Mouse (Mus musculus) liver, embryonic 14 days (tissue): ENCODE results near the gene Ppp1ca. TPM values are rescaled to one million over a fixed set of nuclear protein-coding genes. Genes with fewer than 3 reads are reported as not detected.

Experiments
- polyA plus RNA-seq: library from polyadenylated mRNA; depleted of rRNA; stranded (reverse); fragments of >200 nt; gene quantifications from 2 replicates; pipeline ENCODE4 v1.2.3, GENCODE M21; 2012; rRNA removed

Ppp1ca gene
- 200 and 246 TPM in 2 replicates for polyA plus RNA-seq

GRCm38 (mm10) chr19:4191528-4192250 lies at the start of gene Ppp1ca:
Gene Ppp1ca, plus strand, starts transcription at chr19:4192065.

DNA sequence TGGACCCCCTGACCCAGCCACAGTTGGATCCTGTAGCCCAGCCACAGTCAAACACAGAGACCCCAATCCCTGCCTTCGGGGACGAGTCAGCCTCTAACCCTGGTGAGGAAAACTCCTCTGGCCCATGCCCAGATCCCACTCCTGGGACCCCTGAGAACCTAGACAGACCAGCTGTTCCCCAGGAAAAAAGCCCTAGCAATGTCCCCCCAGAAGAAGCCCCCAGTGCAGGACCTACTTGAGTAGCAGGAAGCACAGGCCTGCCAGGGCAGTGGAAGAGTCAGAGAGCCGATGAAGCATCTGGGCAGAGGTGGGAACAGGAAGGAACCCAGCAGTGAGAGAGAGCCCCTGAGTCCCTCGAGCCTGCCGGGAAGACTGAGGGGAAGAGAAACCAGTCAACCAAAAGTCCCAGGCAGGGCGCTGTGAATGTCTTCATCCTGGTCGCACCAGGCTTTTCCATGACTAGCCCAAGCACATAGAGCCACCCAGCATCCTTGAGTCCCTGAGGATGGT lies 48.1 kb upstream of the Ppp1ca start, which contains the start of gene Cabp4:
Gene Cabp4 (minus strand): TSS at position 275 of the 510 bp plus-strand sequence.

DNA sequence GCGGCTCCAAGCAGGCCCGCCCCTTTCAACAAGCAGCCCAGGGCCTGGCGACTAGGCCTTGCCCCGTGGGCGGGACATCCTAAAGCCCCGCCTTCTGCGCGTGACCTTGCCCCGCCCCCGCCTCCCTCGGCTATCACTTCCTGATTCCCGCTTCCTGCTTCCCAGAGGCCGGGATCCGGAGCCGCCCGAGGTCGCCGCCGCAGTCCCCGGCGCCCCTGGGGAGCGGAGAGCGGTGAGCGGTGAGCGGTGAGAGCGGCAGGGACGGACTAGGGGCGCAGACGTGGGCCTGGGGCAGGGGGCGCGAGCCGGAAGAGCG lies 43.4 kb upstream of the Ppp1ca start, which contains the start of gene Coro1b:
Gene Coro1b (plus strand): TSS at position 129 of the 316 bp plus-strand sequence.

DNA sequence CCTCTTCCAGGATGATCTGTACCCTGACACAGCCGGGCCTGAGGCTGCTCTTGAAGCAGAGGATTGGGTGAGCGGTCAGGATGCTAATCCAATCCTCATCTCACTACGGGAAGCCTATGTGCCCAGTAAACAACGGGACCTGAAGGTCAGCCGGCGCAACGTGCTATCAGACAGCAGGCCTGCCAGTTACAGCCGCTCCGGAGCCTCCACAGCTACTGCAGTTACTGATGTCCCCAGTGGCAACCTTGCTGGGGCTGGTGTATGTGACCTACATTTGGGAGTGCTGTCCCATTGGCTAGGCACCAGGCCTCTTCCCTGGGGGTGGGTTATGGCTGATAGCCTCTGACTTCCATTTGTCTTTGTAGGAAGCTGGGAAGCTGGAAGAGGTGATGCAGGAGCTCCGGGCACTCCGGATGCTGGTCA lies 38.6 kb upstream of the Ppp1ca start, which contains the start of gene Ptprcap:
Gene Ptprcap (plus strand): TSS at position 373 of the 423 bp plus-strand sequence.

GRCm38 (mm10) chr19:4162646-4163542 lies 29.0 kb upstream of the Ppp1ca start, which contains the start of gene Rps6kb2:
Gene Rps6kb2, minus strand, starts transcription at chr19:4163354.

DNA sequence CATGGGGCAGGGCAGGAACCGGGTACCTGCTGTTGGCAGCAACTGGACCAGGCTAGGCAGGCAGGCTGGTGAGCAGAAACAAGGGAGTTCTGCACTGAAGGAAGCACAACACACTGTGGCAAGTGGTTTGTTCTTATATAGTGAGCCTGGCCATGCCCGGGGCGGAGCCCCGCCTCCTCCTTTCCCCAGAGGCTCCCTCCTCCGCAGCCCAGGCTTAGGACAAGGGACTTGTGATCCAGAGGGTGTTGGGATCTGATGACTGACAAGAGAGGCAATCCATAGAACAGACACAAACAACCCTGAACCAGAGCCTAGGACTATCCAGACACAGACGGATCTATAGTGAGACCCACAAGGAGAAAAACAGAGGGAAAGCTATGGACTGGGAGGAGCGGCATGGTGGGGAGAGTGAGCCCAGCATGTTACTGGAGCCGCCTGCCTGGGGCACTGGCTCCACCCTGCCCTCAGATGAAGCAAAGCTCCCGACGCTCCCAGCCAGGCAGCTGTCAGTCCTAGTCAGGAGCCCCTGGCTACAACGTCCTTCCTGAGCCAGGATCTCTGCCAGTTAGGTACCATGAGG lies 16.4 kb upstream of the Ppp1ca start, which contains the start of gene Carns1:
Gene Carns1 (minus strand): TSS at position 112 of the 580 bp plus-strand sequence.

GRCm38 (mm10) chr19:4190831-4191334 lies 982 bp upstream of the Ppp1ca start, which contains the start of gene Tbc1d10c:
Gene Tbc1d10c, minus strand, starts transcription at chr19:4191284.

GRCm38 (mm10) chr19:4201291-4201909 lies 9.5 kb downstream of the Ppp1ca start, which contains the start of gene Rad9a:
Gene Rad9a, minus strand, starts transcription at chr19:4201662.

GRCm38 (mm10) chr19:4214071-4214770 lies 22.4 kb downstream of the Ppp1ca start, which contains the start of the genes Clcf1 and AC109138.7:
Gene Clcf1, plus strand, starts transcription at chr19:4214238.
Gene AC109138.7, plus strand, starts transcription at chr19:4214357.

DNA sequence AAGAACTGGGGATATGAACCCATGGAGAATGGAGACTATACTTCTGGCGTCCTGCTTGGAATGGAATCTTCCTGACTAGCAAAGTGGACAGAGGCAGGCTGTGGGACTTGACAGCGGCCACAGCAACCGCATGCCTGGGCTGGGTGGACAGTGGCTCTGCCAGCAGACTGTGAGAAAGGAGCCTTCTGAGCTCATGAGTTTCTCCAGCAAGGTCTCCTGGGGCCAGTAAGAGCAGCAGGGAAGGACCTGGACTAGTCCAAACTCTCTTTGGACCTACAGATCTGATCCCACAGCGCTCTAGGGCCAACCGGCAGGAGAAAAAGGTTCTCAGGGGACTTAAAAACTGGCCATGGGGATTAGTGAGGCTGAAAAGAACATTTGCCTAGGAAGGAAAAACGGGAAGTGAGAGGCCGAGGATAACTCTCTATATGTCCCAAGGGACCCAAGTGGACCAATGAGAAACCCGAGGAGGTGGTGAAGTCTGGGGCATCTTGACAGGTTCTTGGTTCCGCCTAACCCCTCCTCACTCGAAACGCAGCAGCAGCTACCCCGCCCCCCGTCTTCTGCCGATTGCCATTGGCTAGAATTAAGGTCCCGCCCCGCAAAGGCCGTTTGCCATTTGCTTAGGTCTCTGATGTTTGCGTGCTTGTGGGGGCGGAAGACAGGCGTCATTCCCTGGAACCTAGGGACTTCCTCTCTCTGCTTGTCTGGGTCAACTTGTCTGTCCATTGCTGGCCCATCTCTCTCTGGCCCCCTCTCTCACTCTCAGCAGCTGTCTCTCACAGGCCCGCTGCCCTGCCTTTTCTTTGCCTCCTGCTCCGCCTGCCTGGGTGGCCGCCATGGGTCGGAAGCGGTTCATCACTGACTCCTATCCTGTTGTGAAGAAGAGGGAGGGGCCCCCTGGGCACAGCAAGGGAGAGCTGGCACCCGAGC lies 39.7 kb downstream of the Ppp1ca start, which contains the start of gene Pold4:
Gene Pold4 (plus strand): TSS at position 647 of the 933 bp plus-strand sequence.

Other genes with a start within 250 kb of the Ppp1ca start
- gene Aldh3b3, start 233.4 kb upstream of the Ppp1ca start, polyA plus RNA-seq = 0.02 TPM in 1 of 2 replicates, not detected in the other
- 0.29 and 0.64 TPM in 2 replicates for gene Aldh3b2, start 219.7 kb upstream of the Ppp1ca start, polyA plus RNA-seq
- gene Acy3, start 205.5 kb upstream of the Ppp1ca start, polyA plus RNA-seq = 8.6 and 11.4 TPM in 2 replicates
- 0.29 and 0.55 TPM in 2 replicates for gene Tbx10, start 199.3 kb upstream of the Ppp1ca start, polyA plus RNA-seq
- gene Nudt8, start 191.5 kb upstream of the Ppp1ca start, polyA plus RNA-seq = 2.0 and 3.6 TPM in 2 replicates
- 0.59 and 0.60 TPM in 2 replicates for gene Gm49405, start 191.4 kb upstream of the Ppp1ca start, polyA plus RNA-seq
- 1.4 and 1.5 TPM in 2 replicates for gene Doc2g, start 188.8 kb upstream of the Ppp1ca start, polyA plus RNA-seq
- gene Ndufv1, start 179.3 kb upstream of the Ppp1ca start, polyA plus RNA-seq = 79.3 and 86.8 TPM in 2 replicates
- gene Gstp1, start 154.1 kb upstream of the Ppp1ca start, polyA plus RNA-seq = 225 and 279 TPM in 2 replicates
- gene Gstp2, start 146.0 kb upstream of the Ppp1ca start, polyA plus RNA-seq = 6.6 and 8.4 TPM in 2 replicates
- gene Gstp3, start 132.5 kb upstream of the Ppp1ca start, polyA plus RNA-seq = 54.9 and 71.8 TPM in 2 replicates
- gene Cabp2, start 110.5 kb upstream of the Ppp1ca start, polyA plus RNA-seq = 0.23 and 0.25 TPM in 2 replicates
- gene Cdk2ap2, start 94.9 kb upstream of the Ppp1ca start, polyA plus RNA-seq = 46.8 and 54.8 TPM in 2 replicates
- 5.4 and 6.1 TPM in 2 replicates for gene Pitpnm1, start 92.1 kb upstream of the Ppp1ca start, polyA plus RNA-seq
- gene Aip, start 66.2 kb upstream of the Ppp1ca start, polyA plus RNA-seq = 36.6 and 38.9 TPM in 2 replicates
- not detected in 2 replicates for gene Gpr152, start 52.3 kb upstream of the Ppp1ca start, polyA plus RNA-seq
- 0.08 and 0.10 TPM in 2 replicates for gene Cabp4, start 48.0 kb upstream of the Ppp1ca start, polyA plus RNA-seq
- 50.4 and 60.2 TPM in 2 replicates for gene Coro1b, start 43.4 kb upstream of the Ppp1ca start, polyA plus RNA-seq
- gene Ptprcap, start 38.5 kb upstream of the Ppp1ca start, polyA plus RNA-seq = 12.2 and 12.5 TPM in 2 replicates
- 16.1 and 20.9 TPM in 2 replicates for gene Rps6kb2, start 28.7 kb upstream of the Ppp1ca start, polyA plus RNA-seq
- 0.32 and 0.41 TPM in 2 replicates for gene Carns1, start 16.6 kb upstream of the Ppp1ca start, polyA plus RNA-seq
- 2.6 and 3.0 TPM in 2 replicates for gene Tbc1d10c, start 781 bp upstream of the Ppp1ca start, polyA plus RNA-seq
- gene Rad9a, start 9.6 kb downstream of the Ppp1ca start, polyA plus RNA-seq = 18.8 and 20.8 TPM in 2 replicates
- gene Clcf1, start 22.2 kb downstream of the Ppp1ca start, polyA plus RNA-seq = 0.97 and 1.0 TPM in 2 replicates
- not detected in 2 replicates for gene AC109138.7, start 22.3 kb downstream of the Ppp1ca start, polyA plus RNA-seq
- 12.3 and 14.6 TPM in 2 replicates for gene Pold4, start 39.8 kb downstream of the Ppp1ca start, polyA plus RNA-seq
- 2.1 and 2.8 TPM in 2 replicates for gene Ssh3, start 77.1 kb downstream of the Ppp1ca start, polyA plus RNA-seq
- gene Ankrd13d, start 91.1 kb downstream of the Ppp1ca start, polyA plus RNA-seq = 0.88 and 1.0 TPM in 2 replicates
- 28.2 and 29.9 TPM in 2 replicates for gene Grk2, start 114.2 kb downstream of the Ppp1ca start, polyA plus RNA-seq
- gene Kdm2a, start 206.2 kb downstream of the Ppp1ca start, polyA plus RNA-seq = 16.2 and 19.1 TPM in 2 replicates
- 3.9 and 4.1 TPM in 2 replicates for gene Rhod, start 247.4 kb downstream of the Ppp1ca start, polyA plus RNA-seq